Mouse (Mus musculus) heart, adult 2 months (tissue): ENCODE data around the gene Chst13.

ENCODE experiments used
- CTCF ChIP-seq: fragments of 200-600 bp; IDR thresholded peaks from 2 replicates; pipeline ENCODE4 v1.8.1; 2022; ENCODE audit warnings: antibody characterized with exemption, mild to moderate bottlenecking, moderate library complexity
- POLR2A ChIP-seq: fragments of 200-500 bp; IDR thresholded peaks from 2 replicates; pipeline ENCODE4 v1.6.1; 2011; ENCODE audit warnings: mild to moderate bottlenecking, low read depth, low read length, control low read depth; ENCODE audit not compliant: insufficient read depth

DNA sequence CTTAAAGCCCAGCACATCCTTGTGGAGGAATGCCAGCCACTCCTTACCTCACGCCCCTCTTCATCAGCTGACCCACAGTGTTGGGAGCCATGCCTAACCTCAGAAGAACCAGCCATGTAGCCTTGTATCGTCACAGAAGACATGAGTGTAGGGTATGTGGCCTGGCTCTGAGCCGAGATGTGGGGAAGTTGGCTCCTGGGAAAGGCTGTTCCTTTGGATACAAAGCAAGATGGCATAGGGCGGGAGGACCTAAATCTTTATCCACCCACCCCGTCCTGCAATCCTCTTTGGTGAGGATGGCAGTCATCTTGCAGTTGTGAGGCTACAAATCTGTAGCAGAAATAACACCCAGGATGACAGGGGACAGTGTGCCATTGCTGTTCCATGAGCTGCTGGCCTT is 9.0 kb downstream of the Chst13 start:
- TF ChIP-seq CTCF (no peak), POLR2A (no peak)
